Mouse (Mus musculus) heart, postnatal 0 days (tissue): Measurements from ENCODE around the gene Mtfr2. TPM values are rescaled to one million over a fixed set of nuclear protein-coding genes. Genes with fewer than 3 reads are reported as not detected.

ENCODE experiments used
- ATAC-seq: fragments of 200-750 bp; cut with Nextera tagmentation; 2 replicates; pipeline ENCODE4 v1.8.0; 2017; ENCODE audit warnings: low read depth, moderate number of reproducible peaks, moderate library complexity; ENCODE audit not compliant: insufficient read depth
- DNase-seq: peaks from one replicate; pipeline ENCODE4 v3.0.0-alpha.2; 2016; ENCODE audit warnings: low spot score
- H3K27ac ChIP-seq: fragments of 300-500 bp; sonication (generic); 2 replicates; pipeline ENCODE4 v1.5.1; 2014; ENCODE audit warnings: low read depth, mild to moderate bottlenecking
- H3K27me3 ChIP-seq: fragments of 300-500 bp; sonication (generic); 2 replicates; pipeline ENCODE4 v1.6.1; 2014; ENCODE audit warnings: low read length, mixed read lengths; ENCODE audit not compliant: control insufficient read depth, insufficient read depth
- H3K36me3 ChIP-seq: fragments of 300-500 bp; sonication (generic); replicated peaks from 2 replicates; pipeline ENCODE4 v1.6.1; 2014; ENCODE audit warnings: low read length, mixed read lengths; ENCODE audit not compliant: control insufficient read depth, insufficient read depth
- H3K4me1 ChIP-seq: fragments of 300-500 bp; sonication (generic); 2 replicates; pipeline ENCODE4 v1.6.1; 2014; ENCODE audit warnings: antibody characterized with exemption; ENCODE audit not compliant: control insufficient read depth, insufficient read depth
- H3K4me2 ChIP-seq: fragments of 300-500 bp; sonication (generic); 2 replicates; pipeline ENCODE4 v1.6.1; 2014; ENCODE audit warnings: low read depth, mild to moderate bottlenecking, low read length, moderate library complexity
- H3K4me3 ChIP-seq: fragments of 300-500 bp; sonication (generic); 2 replicates; pipeline ENCODE4 v1.5.1; 2014; ENCODE audit warnings: low read depth, low read length
- H3K9ac ChIP-seq: fragments of 300-500 bp; sonication (generic); replicated peaks from 2 replicates; pipeline ENCODE4 v1.6.1; 2014; ENCODE audit warnings: low read depth, low read length, mixed read lengths
- H3K9me3 ChIP-seq: fragments of 300-500 bp; sonication (generic); replicated peaks from 2 replicates; pipeline ENCODE4 v1.6.1; 2016; ENCODE audit warnings: low read length; ENCODE audit not compliant: control insufficient read depth
- CTCF ChIP-seq: IDR thresholded peaks from 2 replicates; pipeline ENCODE4 v1.5.1; 2016; ENCODE audit warnings: antibody characterized with exemption, control low read depth, low read depth
- EP300 ChIP-seq: IDR thresholded peaks from 2 replicates; pipeline ENCODE4 v1.6.1; 2016; ENCODE audit warnings: antibody characterized with exemption, low read depth
- WGBS: fragments of 180-500 bp; shearing (Covaris S2); extraction: QIAGEN DNeasy Blood & Tissue Kit; methylation state at CpG from one replicate; pipeline ENCODE4 v1.1.7; 2014; 5-methylcytosine and 5-hydroxymethylcytosine counted together
- polyA plus RNA-seq: library from polyadenylated mRNA; unstranded; fragments of >200 nt; fragmentation: Nextera tagmentation; extraction: Ambion mirVana; gene quantifications from 2 replicates; pipeline ENCODE4 v1.2.1, GENCODE M21; 2015
- total RNA-seq: library from RNA; depleted of rRNA; stranded (reverse); fragments of >200 nt; gene quantifications from 2 replicates; pipeline ENCODE4 v1.2.3, GENCODE M21; 2014; ENCODE audit warnings: low replicate concordance; rRNA removed

Mtfr2 gene
- total and polyA plus RNA-seq, 2 experiments from 2014 or later: 0.15 to 0.64 TPM

GRCm38 (mm10) chr10:20408336-20408735 lies 60.8 kb downstream of the Mtfr2 start:
- no peak overlapping the region for H3K9ac ChIP-seq
- peak overlapping the region; percentile 75 for H3K27ac ChIP-seq
- H3K27me3 ChIP-seq: no peaks in the 10 kb centered on the region
- ATAC-seq (no peak), DNase-seq (peak; percentile 60)
- no peak overlapping the region for H3K4me3 ChIP-seq
- WGBS: 26% methylated on average over 3 of the region's 3 CpGs
- H3K36me3 ChIP-seq: 0 out of 2 replicates have a peak, but pooled peaks cover 4% of the 10 kb centered on the region
- 0 out of 2 replicates have a peak, but pooled peaks cover 2% of the 10 kb centered on the region for H3K9me3 ChIP-seq
- H3K4me1 ChIP-seq: no peaks in the 10 kb centered on the region
- TF ChIP-seq CTCF (no peak), EP300 (no peak)
- no peak overlapping the region for H3K4me2 ChIP-seq

GRCm38 (mm10) chr10:20409181-20409580 lies 61.6 kb downstream of the Mtfr2 start:
- 0 out of 2 replicates have a peak, but pooled peaks cover 4% of the 10 kb centered on the region for H3K36me3 ChIP-seq
- TF ChIP-seq EP300 (peak; percentile 76; the same call in 1 of the 2 replicates), CTCF (no peak)
- peak overlapping the region; percentile 75 for H3K27ac ChIP-seq
- H3K9me3 ChIP-seq: 0 out of 2 replicates have a peak, but pooled peaks cover 4% of the 10 kb centered on the region
- H3K4me2 ChIP-seq: no peak overlapping the region
- no peak overlapping the region for H3K4me3 ChIP-seq
- no peaks in the 10 kb centered on the region for H3K4me1 ChIP-seq
- H3K27me3 ChIP-seq: no peaks in the 10 kb centered on the region
- no peak overlapping the region for H3K9ac ChIP-seq
- peak; percentile 92 for ATAC-seq
- 35% methylated on average over 10 of the region's 10 CpGs for WGBS
- DNase-seq: peak; percentile 89

Other genes with a start within 250 kb of the Mtfr2 start
- 5.9 and 22.5 TPM in 2 replicates for gene Map7, start 199.3 kb upstream of the Mtfr2 start, total RNA-seq
- 7.0 and 7.5 TPM in 2 replicates for gene Map7, start 199.3 kb upstream of the Mtfr2 start, polyA plus RNA-seq
- gene Bclaf1, start 35.3 kb upstream of the Mtfr2 start, total RNA-seq: 58.0 and 82.4 TPM in 2 replicates
- gene Bclaf1, start 35.3 kb upstream of the Mtfr2 start, polyA plus RNA-seq: 45.7 and 50.3 TPM in 2 replicates